Mouse (Mus musculus) stomach, postnatal 0 days (tissue): ENCODE results near the gene Phb.

ENCODE experiments used
- CTCF ChIP-seq: IDR thresholded peaks from 2 replicates; pipeline ENCODE4 v1.5.1; 2016; ENCODE audit warnings: antibody characterized with exemption, low read depth, mild to moderate bottlenecking, moderate library complexity
- EP300 ChIP-seq: optimal IDR thresholded peaks from 2 replicates; pipeline ENCODE3; 2016; ENCODE audit warnings: antibody characterized with exemption

DNA sequence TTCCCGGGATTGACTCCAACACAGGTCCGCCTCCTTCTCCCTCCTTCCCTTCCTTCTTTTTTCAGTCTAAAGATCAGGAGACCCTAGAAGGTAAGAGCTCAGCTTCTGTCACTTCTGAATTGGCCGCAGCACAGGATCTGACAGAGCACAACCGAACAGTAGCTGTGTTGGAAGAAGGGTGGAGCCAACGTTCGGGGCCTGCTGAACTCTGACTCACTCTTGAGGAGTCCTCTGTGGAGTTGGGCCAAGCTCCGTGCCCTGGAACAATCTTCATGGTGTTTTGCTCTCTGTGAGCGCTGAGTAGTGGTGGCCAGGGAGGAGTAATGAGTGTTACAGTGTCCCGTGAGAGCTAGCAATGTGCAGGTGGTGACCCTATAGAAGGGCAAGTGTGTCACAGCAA is 15.8 kb upstream of the Phb start:
- no peak for TF ChIP-seq CTCF
- TF ChIP-seq EP300 = no peak
